Mouse (Mus musculus): ENCODE results near the gene Sys1.

Sys1 gene

GRCm38 (mm10) chr2:164456864-164457300 lies at the start of gene Sys1:
Gene Sys1, plus strand, starts transcription at chr2:164456964.
- no peak for DNase-seq (ENCODE audit: low spot score)

DNA sequence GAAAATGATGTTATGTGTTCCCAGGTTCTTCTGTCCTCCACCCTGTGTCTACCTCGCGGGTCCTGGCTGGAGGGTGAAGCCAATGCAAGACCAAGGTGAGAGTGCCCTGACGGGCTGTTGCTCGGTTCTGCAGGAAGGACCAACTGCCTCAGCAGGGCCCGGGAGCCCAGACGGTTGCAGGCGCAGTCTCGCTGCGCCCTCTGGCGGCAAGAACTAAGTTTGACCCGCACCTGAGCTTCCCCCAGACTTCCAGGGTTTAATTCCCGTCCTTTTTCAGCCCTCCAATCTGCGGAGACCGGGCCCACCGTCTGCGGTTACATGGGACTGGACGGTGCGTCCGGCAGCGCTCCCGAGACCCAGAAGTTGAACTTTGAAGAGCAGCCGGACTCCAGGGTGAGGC lies 49.1 kb upstream of the Sys1 start:
- DNase-seq (ENCODE audit: low spot score), result peak; percentile 85

DNA sequence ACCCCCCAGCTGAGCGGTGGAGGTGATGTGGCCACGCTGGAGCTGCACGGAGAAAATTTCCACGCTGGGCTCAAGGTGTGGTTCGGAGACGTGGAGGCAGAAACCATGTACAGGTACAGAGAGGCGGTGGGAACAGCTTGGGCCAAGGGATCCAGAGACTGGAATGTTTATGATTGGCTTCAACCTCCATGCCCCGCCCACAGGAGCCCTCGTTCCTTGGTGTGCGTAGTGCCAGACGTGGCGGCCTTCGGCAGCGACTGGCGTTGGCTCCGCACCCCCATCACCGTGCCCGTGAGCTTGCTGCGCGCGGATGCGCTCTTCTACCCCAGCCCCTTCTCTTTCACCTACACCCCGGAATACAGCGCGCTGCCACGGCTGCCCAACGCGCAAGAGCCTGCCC lies 42.6 kb upstream of the Sys1 start:
- DNase-seq (ENCODE audit: low spot score), result no peak

DNA sequence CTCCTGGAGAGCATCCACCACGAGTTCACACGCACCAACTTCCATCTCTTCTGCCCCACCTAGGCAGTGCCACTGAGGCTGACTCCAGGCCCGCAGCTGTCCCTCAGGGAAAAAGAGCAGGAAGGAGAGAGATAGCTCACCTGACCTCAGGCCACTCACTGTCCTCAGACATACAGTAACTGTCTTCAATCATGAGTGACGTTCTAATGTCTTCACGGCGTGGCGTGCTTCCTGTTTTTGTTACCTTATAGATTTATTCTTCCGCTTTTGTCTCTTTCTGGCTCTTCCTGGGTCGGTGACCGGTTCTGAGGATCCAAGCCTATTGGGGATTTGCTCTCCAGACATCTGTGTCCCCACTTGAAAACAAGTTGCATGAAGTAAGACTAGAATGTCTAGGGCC lies 42.2 kb upstream of the Sys1 start:
- no peak for DNase-seq (ENCODE audit: low spot score)

GRCm38 (mm10) chr2:164417198-164417597 lies 39.6 kb upstream of the Sys1 start:
- peak; percentile 75 for DNase-seq (ENCODE audit: low spot score)

- no peak for DNase-seq (ENCODE audit: low spot score)
These were observed 38.4 kb upstream of the Sys1 start for GRCm38 (mm10) chr2:164418308-164418875.

DNA sequence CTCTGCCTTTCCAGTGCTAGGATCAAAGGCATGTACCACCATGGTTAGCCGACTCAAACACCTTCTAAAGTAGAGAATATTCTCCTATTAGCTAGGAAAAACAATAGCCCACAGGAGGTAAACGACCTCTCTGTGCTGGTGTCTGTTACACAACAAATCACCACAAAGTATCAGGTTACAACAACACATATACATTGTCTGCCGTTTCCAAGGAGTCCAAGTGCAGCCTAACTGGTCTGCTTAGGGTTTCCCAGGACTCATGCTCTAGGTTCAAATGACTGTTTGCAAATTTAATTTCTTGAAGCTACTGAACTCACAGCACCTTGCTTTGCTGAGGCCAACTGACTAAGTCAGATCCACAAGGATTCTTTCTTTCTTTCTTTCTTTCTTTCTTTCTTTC lies 37.3 kb upstream of the Sys1 start:
- no peak for DNase-seq (ENCODE audit: low spot score)

GRCm38 (mm10) chr2:164421306-164421705 lies 35.5 kb upstream of the Sys1 start:
- DNase-seq (ENCODE audit: low spot score), result no peak

GRCm38 (mm10) chr2:164421979-164422378 lies 34.8 kb upstream of the Sys1 start:
- no peak for DNase-seq (ENCODE audit: low spot score)

DNA sequence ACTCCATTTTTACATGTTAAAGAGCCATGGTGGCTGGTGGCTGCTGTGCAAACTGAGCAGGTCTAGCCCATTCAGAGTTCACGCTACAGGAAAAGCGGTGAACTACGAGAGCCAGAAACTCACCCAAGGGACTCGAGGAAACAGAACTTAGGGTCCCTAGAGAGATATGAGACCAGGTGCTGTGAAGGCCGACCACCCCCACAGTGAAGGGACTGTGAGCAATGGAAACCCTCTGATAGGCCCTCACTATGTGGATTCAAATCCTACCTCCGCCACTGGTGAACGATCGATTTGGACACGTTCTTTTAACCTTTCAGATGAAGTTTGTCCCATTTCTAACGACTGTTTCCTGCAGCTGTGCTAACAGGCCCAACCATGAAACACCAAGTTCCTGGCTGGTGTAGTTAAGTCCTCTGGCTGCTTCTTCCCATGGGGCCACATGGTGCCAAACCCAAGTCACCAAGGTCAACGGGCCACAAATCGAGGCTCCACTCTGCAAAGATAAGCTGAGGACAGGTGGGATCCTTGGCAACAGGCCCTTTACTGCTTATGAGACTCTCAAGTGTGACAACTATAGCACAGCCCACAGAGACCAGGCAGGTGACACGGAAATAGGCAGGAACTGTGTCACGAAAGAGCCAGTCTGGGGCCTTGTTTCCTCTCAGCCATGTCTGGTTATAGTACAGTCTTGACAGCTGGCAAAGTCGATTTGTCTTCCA lies 33.9 kb upstream of the Sys1 start:
- no peak for DNase-seq (ENCODE audit: low spot score)

DNA sequence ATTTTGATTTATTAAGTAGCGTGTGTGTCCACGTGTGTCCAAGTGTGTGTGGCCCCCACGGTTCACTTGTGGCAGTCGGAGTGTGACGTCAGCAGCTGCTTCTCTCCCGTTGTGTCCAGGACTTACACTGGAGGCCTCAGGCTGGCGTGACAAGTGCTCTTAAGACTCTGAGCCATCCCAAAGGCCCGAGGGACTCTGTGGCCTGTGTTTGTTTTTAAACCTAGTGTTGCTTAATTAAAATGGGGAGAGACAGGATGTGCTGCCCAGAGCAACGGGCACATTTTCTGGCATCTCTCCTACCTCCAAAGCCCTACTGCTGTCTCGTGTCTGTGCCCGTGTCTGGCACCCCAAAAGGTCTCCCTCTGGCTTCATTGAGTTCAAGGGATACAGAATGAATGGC lies 33.3 kb upstream of the Sys1 start:
- no peak for DNase-seq (ENCODE audit: low spot score)

DNA sequence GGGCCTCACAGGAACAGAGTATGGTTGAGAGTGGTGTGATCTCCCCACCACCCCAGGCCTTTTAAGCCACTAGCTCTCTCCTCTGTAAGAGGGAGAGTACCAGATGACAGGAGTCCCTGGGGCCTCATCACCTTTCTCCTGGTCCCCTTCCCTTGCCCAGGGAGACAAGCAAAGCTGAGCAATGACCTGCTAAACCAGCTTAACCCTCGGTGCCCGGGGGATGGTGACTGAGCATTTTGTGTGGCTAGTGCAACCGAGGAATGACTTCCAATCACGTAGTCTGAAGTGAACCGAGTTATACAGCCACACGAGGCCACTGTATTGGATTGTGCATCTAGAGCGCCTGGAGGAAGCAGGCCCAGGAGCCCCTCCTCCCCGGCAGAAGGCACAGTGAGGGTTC lies 32.4 kb upstream of the Sys1 start:
- DNase-seq (ENCODE audit: low spot score), result no peak

DNA sequence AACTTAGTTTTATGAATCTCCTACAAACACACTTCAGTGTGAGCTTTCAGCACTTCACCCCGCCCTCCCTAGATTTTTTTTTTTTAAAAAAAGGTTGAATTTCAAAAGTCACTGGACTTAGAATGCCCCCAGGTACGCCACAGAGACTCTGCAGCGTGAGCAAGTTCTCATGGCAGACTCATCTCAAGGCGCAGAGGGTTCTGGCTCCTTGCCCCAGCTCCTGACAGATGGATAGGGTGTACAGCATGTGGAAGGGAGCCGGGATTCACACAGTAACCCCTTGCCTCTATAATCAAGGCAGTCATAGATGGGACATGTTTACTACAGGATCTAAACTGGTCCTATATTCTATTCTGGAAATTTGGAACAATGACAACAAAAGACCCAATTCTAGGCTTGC lies 31.4 kb upstream of the Sys1 start:
- no peak for DNase-seq (ENCODE audit: low spot score)

DNA sequence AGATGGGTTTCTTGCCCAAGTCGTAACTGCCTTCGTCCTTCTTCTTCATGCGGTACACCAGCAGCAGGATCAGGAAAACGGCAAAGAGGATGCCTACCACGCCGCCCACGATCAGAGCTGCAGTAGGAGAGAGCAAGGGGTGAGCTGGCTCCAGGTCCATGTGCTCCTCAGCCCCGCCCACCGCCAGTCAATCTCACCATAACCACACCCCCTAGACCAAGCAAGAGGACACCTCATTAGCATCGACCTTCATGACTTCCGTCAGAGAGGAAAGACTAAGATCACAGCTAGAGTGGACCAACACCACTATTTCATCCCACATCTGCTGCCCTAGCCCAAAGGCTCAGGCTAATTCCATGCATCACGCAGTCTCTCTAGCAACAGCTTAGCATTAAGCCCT lies 30.6 kb upstream of the Sys1 start:
- DNase-seq (ENCODE audit: low spot score), result no peak

- no peak for DNase-seq (ENCODE audit: low spot score)
These were observed 29.8 kb upstream of the Sys1 start for GRCm38 (mm10) chr2:164426952-164427351.

- no peak for DNase-seq (ENCODE audit: low spot score)
These were observed 28.3 kb upstream of the Sys1 start for GRCm38 (mm10) chr2:164428451-164428850.

DNA sequence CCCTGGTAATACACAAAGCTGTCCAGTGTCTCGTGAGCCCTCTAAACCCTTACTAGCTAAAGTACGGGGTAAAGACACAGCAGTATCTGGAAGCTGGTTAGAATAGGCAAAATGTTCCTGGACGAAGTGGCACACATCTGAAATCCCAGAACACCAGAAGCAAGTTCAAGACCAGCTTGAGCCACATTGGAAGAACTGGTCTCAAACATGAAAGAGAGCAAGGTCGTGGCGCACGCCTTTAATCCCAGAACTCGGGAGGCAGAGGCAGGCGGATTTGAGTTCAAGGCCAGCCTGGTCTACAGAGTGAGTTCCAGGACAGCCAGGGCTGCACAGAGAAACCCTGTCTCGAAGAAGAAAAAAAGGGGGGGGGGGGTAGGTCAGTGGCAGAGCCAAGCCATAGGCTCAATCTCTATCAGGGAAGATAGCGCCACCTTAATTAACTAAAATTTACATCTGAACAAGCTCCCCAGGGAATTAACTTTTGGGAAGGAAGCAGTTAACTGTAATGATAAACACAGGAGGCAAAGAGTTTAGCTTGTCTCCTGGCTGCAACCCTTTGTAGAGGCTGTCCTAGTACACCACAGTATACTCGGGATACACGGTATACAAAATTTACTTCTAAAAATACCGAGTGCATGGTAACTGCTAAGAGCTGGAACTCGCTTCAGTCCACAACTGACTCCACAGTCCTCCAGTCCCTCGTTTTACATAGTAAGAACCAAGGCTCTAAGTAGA lies 26.7 kb upstream of the Sys1 start:
- DNase-seq (ENCODE audit: low spot score), result no peak

DNA sequence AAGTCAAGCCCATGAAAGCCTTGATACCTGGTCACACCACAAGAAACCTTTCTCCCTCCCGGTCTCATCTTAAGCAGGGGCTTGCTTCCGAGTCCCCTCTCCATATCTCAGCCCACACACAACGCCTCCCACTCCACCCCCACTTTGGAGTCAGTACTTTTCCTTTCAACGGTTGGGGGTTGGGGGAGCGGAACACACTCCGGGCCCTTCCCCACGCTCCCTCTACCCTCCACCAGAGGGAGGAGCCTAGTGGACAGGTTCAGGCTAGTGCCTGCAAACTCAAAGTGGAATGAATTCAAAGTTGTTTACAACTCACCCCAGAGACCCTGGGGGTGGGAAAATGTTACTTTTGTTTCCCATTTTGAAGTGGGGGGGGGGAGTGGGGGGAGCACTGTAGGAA lies 26.1 kb upstream of the Sys1 start:
- no peak for DNase-seq (ENCODE audit: low spot score)

DNA sequence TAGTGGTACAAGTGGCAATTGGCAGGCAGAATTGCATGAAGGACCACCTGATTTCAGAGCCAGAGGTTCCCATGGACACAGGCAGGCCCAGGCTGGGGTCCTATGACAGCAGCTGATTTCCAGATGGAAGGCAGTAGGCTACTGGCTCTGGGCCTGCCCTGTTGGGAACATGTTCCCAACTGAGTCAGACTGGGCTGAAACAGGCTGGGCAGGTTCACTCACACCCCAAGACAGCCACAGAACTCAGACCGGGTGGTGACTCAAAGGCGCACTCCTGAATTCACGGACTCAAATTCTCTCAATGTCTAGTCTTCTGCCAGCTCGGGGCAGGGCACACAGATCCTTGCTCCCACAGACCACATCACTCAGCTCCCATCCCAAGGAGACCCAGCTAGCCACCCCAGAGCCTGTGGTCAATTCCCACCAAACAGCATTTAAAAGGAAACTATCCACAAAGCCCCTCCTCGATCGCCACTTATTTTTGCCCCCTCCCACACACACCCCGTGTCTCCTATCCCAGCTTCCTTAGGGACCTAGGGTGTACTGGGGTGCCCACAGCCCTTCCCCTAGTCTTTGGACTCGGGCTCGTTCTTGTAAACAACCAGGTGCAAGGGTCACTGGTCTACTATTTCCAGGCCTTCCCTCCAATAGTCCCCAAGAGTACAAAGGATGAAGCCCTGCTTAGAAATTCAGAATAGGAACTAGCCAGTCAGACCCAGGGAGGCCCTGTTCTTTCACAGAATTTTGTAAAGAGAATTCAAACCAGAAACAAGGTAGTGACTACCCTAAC lies 24.9 kb upstream of the Sys1 start:
- no peak for DNase-seq (ENCODE audit: low spot score)

DNA sequence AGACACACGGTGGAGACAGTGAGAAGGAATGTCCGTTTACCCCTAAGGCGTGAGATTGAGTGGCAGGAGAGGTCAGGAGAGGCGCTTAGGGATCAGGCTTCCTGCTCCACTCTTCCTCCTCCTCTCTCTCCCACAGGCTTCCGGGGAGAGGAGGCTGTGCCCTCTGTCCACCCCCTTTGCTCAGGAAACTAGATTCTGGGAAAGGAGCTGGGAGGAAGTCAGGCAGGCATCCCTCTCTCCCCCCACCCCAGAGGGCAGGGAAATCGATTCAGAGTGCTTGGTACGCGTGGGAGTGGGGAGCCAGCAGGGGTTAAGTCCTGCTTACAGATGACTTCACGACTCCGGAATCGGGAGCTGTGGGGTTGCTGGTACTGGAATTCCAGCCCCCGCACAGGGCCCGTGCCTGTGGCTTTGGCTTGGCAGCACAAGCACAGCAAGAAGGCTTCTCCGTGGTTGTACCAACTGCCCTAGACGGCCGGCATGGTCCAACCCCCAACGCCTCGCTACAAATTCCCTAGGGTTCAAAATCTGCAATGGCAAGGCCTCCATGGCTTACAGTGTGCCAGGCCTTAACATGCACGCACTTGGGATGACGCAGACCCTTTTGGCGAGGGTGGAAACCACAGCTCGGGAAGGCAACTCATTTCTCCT lies 24.1 kb upstream of the Sys1 start:
- peak; percentile 75 for DNase-seq (ENCODE audit: low spot score)

- no peak for DNase-seq (ENCODE audit: low spot score)
These were observed 23.4 kb upstream of the Sys1 start for GRCm38 (mm10) chr2:164433278-164433895.

DNA sequence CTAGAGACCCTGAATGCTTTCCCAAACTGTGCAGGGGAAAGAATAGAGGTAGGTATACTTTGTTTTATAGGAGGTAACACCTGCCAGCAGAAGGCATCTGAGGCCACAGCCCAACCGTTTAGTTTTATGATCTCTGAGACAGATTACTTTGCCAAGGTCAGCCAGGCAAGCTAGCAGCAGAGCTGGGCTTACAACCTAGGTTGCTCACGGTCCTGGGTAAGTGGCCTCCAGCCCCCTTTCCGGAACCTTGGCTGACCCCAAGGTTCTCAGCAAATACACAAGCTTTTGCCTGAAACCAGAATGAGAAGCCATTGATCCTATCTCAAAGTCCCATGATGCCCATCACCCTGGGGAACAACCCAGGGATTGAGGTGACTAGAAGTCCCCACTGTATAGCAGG lies 22.1 kb upstream of the Sys1 start:
- DNase-seq (ENCODE audit: low spot score), result no peak

All from testis, postnatal 10 days (tissue).